Mouse (Mus musculus): ENCODE measurements around the gene Cox5b.

Gene Cox5b

GRCm38 (mm10) chr1:36683810-36684467, 7.3 kb upstream of the Cox5b start:
- in situ Hi-C loops (cut with MboI, MseI), result loop anchor here (25.0 kb wide), 1 partner anchor 122 kb away; the partner anchor contains the start of gene Sema4c

DNA sequence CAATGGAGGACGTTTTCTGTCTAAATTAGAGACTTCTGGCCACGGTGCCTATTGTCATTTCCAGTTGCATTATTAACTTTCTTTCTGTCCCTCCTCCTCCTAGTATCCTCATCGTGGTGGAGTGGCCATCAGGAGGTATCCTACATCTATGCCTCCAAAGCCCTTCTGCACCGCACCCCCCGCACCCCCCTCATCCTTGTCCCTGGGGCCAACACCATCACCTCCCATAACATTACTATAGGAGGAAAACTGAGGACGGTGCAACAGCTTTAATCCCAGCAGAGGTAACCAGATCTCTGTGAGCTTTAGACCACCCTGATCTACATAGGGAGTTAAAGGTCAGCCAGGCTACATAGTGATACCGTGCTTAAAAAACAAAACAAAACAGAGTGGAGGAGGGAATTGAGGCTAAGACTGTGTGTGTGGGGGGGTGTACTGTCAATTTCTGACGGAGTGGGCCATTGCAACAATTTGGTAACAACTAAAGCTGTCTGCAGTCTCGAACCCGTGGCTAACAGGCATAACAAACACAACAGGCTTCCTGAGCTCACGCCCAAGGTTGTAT, 496 bp upstream of the Cox5b start:
- in situ Hi-C loops (cut with MboI, MseI), result loop anchor here (10.0 to 25.0 kb wide), 2 partner anchors 128 to 1434 kb away; partner anchors contain the start of genes Rev1 and Sema4c

GRCm38 (mm10) chr1:36694871-36695270, 3.6 kb downstream of the Cox5b start:
- in situ Hi-C loops (cut with MboI, MseI), result loop anchor here (10.0 to 25.0 kb wide), 2 partner anchors 133 to 1430 kb away; partner anchors contain the start of genes Rev1 and Sema4c

DNA sequence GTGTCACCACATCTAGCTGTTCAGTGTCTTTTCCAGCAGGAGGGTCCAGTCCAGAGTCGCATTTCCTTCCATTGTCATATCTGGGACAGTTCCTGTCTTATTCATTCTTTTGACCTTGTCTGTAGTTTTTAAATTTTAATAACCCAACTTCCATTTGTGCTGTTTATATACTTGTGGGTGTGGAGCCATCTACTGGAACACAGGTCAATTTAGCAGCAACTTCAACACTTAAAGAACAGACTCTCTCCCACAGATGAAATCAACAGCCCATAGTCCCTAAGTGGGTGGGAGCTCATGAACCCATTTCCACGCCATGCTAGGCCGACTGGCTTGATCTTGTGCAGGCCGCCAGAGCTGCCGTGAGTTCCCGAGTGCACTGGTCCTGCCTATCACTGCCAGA, 5.2 kb downstream of the Cox5b start:
- in situ Hi-C loops (cut with MboI, MseI), result loop anchor here (10.0 to 25.0 kb wide), 2 partner anchors 134 to 1428 kb away; partner anchors contain the start of genes Rev1 and Sema4c

DNA sequence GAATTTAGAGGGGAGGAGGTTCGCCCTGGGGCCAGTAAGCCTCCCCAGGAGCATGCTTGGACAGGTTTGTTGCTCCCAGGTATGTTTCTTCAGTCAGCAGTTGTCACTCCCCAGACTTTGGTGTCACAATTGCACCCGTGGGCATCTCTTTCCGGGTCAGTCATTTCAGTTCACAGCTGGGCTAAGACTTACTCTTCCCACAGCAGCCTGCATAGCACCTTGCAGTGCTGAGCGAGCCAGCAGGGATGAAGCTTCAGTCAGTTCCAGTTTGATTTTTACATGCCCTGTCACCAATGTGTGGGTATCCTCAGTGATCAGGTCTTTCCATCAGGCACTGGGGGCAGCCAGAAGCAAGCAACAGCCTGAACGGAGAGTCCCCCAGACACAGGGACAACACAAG, 5.8 kb downstream of the Cox5b start:
- in situ Hi-C loops (cut with MboI, MseI), result loop anchor here (10.0 to 25.0 kb wide), 2 partner anchors 135 to 1428 kb away; partner anchors contain the start of genes Rev1 and Sema4c

- in situ Hi-C loops (cut with MboI, MseI), result no loop called here
These were observed 15.9 kb downstream of the Cox5b start for GRCm38 (mm10) chr1:36707166-36707565.

GRCm38 (mm10) chr1:36707797-36708196, 16.5 kb downstream of the Cox5b start:
- in situ Hi-C loops (cut with MboI, MseI), result no loop called here

DNA sequence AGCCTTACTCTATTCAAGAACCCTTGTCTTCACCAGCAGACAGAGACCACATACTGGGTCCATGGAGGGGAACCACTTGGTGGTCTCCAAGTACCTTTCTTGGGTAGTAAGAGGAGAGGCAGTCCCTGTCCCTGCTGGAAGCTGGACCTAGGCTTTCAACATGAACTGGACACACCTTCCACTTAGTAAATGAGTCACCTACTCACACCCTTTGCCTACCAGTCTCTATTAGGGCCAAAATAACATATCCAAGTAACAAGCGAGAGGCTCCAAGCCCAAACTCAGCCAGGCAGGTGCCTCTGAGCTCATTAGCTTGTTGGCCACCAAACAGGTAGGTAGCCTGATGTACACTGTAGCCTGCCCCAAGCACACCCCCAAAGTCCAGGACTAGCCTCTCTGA, 17.4 kb downstream of the Cox5b start:
- in situ Hi-C loops (cut with MboI, MseI), result no loop called here

- in situ Hi-C loops (cut with MboI, MseI), result no loop called here
These were observed 18.0 kb downstream of the Cox5b start for GRCm38 (mm10) chr1:36709055-36709853.

GRCm38 (mm10) chr1:36709854-36710280, 18.6 kb downstream of the Cox5b start, which contains the start of gene 4933424G06Rik:
4933424G06Rik (plus strand) TSS chr1:36710149.
- in situ Hi-C loops (cut with MboI, MseI), result no loop called here

- in situ Hi-C loops (cut with MboI, MseI), result no loop called here
These were observed 19.9 kb downstream of the Cox5b start for GRCm38 (mm10) chr1:36711104-36711503.

- in situ Hi-C loops (cut with MboI, MseI), result no loop called here
These were observed 23.1 kb downstream of the Cox5b start, which contains the start of gene Actr1b for GRCm38 (mm10) chr1:36714311-36714710. Actr1b (minus strand) TSS chr1:36714422.

GRCm38 (mm10) chr1:36718786-36719185, 27.5 kb downstream of the Cox5b start:
- in situ Hi-C loops (cut with MboI, MseI), result no loop called here

DNA sequence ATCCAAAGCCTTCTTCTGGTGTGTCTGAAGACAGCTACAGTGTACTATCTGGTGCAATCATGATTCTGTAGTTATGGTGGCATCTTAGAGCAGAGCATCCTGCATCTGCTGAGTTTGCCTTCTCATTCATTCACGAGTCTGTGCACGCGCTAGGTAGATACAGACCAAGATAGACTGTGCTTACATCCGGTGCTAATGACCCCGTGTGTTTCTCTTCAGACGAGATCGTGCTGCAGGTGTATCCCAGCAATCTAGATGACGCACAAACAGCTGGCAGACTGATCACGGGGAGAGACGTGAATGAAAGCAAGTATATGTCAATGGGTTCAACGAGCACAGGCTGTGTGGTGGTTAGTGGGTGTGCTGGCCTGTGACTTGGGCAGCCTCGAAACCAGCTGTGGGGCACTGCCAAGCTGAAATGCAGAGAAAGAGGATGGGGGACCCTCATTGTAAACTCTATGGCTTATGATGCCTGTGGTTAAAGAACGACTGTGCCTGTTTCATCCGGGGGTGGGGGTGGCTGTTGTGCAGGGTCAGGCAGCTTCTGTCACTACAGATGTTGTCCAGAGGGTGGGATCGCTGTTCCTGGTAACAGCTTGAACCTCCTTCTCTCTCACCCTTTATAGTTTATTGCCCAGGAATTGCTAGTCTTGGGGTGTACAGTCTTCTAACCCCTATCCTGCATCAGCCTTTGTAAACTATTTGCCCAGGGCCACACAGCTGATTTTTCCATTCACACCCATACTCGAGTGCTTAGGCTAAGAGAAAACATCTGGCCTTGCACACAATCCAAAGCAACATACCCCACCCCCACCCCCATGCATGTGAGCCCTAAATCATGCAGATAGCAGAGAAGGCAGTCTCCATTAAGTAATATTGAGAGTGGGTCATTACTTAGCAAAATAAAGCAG, 32.2 kb downstream of the Cox5b start:
- in situ Hi-C loops (cut with MboI, MseI), result no loop called here

- in situ Hi-C loops (cut with MboI, MseI), result no loop called here
These were observed 32.8 kb downstream of the Cox5b start for GRCm38 (mm10) chr1:36724057-36724431.

GRCm38 (mm10) chr1:36737300-36737699, 46.1 kb downstream of the Cox5b start:
- in situ Hi-C loops (cut with MboI, MseI), result no loop called here

- in situ Hi-C loops (cut with MboI, MseI), result no loop called here
These were observed 48.0 kb downstream of the Cox5b start for GRCm38 (mm10) chr1:36739231-36739630.

DNA sequence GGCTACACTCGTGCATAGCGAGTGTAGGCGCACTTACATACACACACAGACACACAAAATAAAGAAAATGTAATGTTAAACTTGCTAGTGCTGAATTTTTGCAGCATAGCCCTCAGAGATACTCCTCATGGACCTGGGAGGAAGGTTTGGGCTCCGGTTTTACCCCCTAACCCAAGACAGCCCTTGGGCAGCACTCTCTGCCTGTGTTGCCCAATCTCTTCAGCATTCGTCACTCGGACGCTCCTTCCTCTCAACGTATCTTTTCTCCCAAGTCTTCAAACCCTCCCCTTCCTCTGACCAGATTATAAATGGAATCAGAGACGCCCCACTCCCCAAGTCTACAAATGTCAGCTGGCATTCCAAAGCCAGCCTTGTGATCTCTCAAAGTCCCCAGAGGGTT, 51.8 kb downstream of the Cox5b start:
- in situ Hi-C loops (cut with MboI, MseI), result no loop called here

Measured in regulatory T cell (primary cell).